9 mouse cellular contexts compared by ENCODE assay signal in genomic region chr17:25567261-25567660, GRCm38 (mm10). TPM values are rescaled to one million over a fixed set of nuclear protein-coding genes. Genes with fewer than 3 reads are reported as not detected.
A peak's percentile ranks its signal among the peaks of the same experiment; 100 is the strongest.
DNase-seq lines count a peak whose midpoint lies in the region; ATAC-seq lines count a peak whose summit lies in the region.
"Had no signal": no experiment of that assay in that cellular context is flagged by ENCODE, and none has a peak within 500 bp of the region (broad histone marks: within the 10 kb centered on the region; RNA-seq: fewer than 3 reads in every experiment).

No protein-coding gene starts in this region.

- WGBS in embryonic facial prominence, embryonic 10.5 days, result 80% methylated on average over 13 of the region's 13 CpGs
- WGBS in hindbrain, embryonic 11.5 days, result 79% methylated on average over 13 of the region's 13 CpGs
- WGBS in midbrain, embryonic 13.5 days, result 76% methylated on average over 13 of the region's 13 CpGs

- H3K36me3 ChIP-seq in embryonic facial prominence, embryonic 10.5 days (replicated peaks), result peaks cover 13% of the 10 kb centered on the region
- no peaks in the 10 kb centered on the region for H3K36me3 ChIP-seq in hindbrain, embryonic 11.5 days (ENCODE audit: control insufficient read depth, insufficient read depth, low read length)
- H3K36me3 ChIP-seq in midbrain, embryonic 13.5 days, result no peaks in the 10 kb centered on the region

- H3K27me3 ChIP-seq in embryonic facial prominence, embryonic 10.5 days (replicated peaks; ENCODE audit: low read depth, poor library complexity, severe bottlenecking), result peaks cover 68% of the 10 kb centered on the region
- peaks cover 14% of the 10 kb centered on the region for H3K27me3 ChIP-seq in hindbrain, embryonic 11.5 days (ENCODE audit: control insufficient read depth, insufficient read depth, low read length)
- H3K27me3 ChIP-seq in midbrain, embryonic 13.5 days, result peaks cover 60% of the 10 kb centered on the region

- peak overlapping the region; percentile 69; the same call in 1 of the 2 replicates for H3K27ac ChIP-seq in embryonic facial prominence, embryonic 10.5 days (replicated peaks)
- H3K27ac ChIP-seq in hindbrain, embryonic 11.5 days (ENCODE audit: low read depth, low read length), result no peak overlapping the region
- H3K27ac ChIP-seq in midbrain, embryonic 13.5 days, result no peak overlapping the region
- H3K27ac ChIP-seq: liver, embryonic 14.5 days had no signal

- no peak overlapping the region for H3K9ac ChIP-seq in hindbrain, embryonic 11.5 days (ENCODE audit: low read depth, low read length)
- no peak overlapping the region for H3K9ac ChIP-seq in midbrain, embryonic 13.5 days (replicated peaks)
- H3K9ac ChIP-seq: liver, embryonic 14.5 days had no signal

- no peak for ATAC-seq in hindbrain, embryonic 11.5 days (ENCODE audit: low FRiP score)
- peak; percentile 8; the same call in 1 of the 2 replicates for ATAC-seq in midbrain, embryonic 13.5 days

- intact Hi-C loops in left cerebral cortex, postnatal 10 days (cut with DNase I), result loop anchor here (2.0 kb wide), 1 partner anchor 132 kb away; no protein-coding TSS in a partner anchor

- peak overlapping the region; percentile 67; the same call in 1 of the 2 replicates for H3K4me3 ChIP-seq in embryonic facial prominence, embryonic 10.5 days
- no peak overlapping the region for H3K4me3 ChIP-seq in hindbrain, embryonic 11.5 days (ENCODE audit: low read depth, low read length)
- no peak overlapping the region for H3K4me3 ChIP-seq in midbrain, embryonic 13.5 days (replicated peaks)

- H3K4me1 ChIP-seq in embryonic facial prominence, embryonic 10.5 days, result peaks cover 86% of the 10 kb centered on the region
- peaks cover 25% of the 10 kb centered on the region for H3K4me1 ChIP-seq in hindbrain, embryonic 11.5 days (replicated peaks; ENCODE audit: control insufficient read depth, insufficient read depth, low read length)
- H3K4me1 ChIP-seq in midbrain, embryonic 13.5 days (replicated peaks), result peaks cover 63% of the 10 kb centered on the region

- H3K4me2 ChIP-seq in hindbrain, embryonic 11.5 days (replicated peaks; ENCODE audit: low read depth, low read length), result 0 out of 2 replicates have a peak overlapping the region, but pooled peaks have one; percentile 2
- H3K4me2 ChIP-seq in midbrain, embryonic 13.5 days (replicated peaks), result peak overlapping the region; percentile 92

- peak; percentile 39 for DNase-seq in left cerebral cortex, adult 11 months (ENCODE audit: low spot score)
- DNase-seq in left cerebral cortex, postnatal 10 days (ENCODE audit: extremely low spot score in 1 of 2, low spot score in 2 of 2), result no peak
- no peak for DNase-seq in embryonic facial prominence, embryonic 10.5 days (ENCODE audit: low spot score)
- DNase-seq in hindbrain, embryonic 11.5 days (ENCODE audit: low spot score), result no peak
- DNase-seq in thymus, postnatal 10 days (ENCODE audit: low spot score in 2 of 2), result no peak
- no peak for DNase-seq in thymus, postnatal 14 days
- DNase-seq in urinary bladder, postnatal 25 days (ENCODE audit: low spot score), result no peak

- no peaks in the 10 kb centered on the region for H3K9me3 ChIP-seq in embryonic facial prominence, embryonic 10.5 days
- no peaks in the 10 kb centered on the region for H3K9me3 ChIP-seq in hindbrain, embryonic 11.5 days (ENCODE audit: control insufficient read depth, low read length)
- H3K9me3 ChIP-seq in midbrain, embryonic 13.5 days, result no peaks in the 10 kb centered on the region

RNA-seq across cellular contexts. Expression of gene Sox8, which starts 3.2 kb away (rescaled TPM):
- 10 to 100 TPM; 45.3 to 56.2 TPM for total RNA-seq in left cerebral cortex, postnatal 10 days (2021)
- 12.5 and 13.1 TPM in 2 replicates for polyA plus RNA-seq in embryonic facial prominence, embryonic 10.5 days (2016; fragmentation: Nextera tagmentation; extraction: Ambion mirVana)
- polyA plus RNA-seq in hindbrain, embryonic 11.5 days (2014; fragmentation: Nextera tagmentation; extraction: Ambion mirVana), result 7.1 TPM in 2 replicates
- polyA plus RNA-seq in midbrain, embryonic 13.5 days (2015; fragmentation: Nextera tagmentation; extraction: Ambion mirVana), result 5.2 and 7.9 TPM in 2 replicates

RNA-seq across cellular contexts. Expression of gene Lmf1, which starts 11.6 kb away (rescaled TPM):
- total RNA-seq in left cerebral cortex, postnatal 10 days (2021), result 10 to 100 TPM; 22.2 to 23.4 TPM
- polyA plus RNA-seq in embryonic facial prominence, embryonic 10.5 days (2016; fragmentation: Nextera tagmentation; extraction: Ambion mirVana), result 26.3 and 26.6 TPM in 2 replicates
- polyA plus RNA-seq in hindbrain, embryonic 11.5 days (2014; fragmentation: Nextera tagmentation; extraction: Ambion mirVana), result 23.1 and 26.9 TPM in 2 replicates
- 20.6 and 22.9 TPM in 2 replicates for polyA plus RNA-seq in midbrain, embryonic 13.5 days (2015; fragmentation: Nextera tagmentation; extraction: Ambion mirVana)
